Mouse (Mus musculus) erythroblast, embryonic 14.5 days (primary cell): ENCODE measurements around the gene Adamtsl1.

Experiments used
- GATA1 ChIP-seq: IDR thresholded peaks from 2 replicates; pipeline ENCODE4 v1.6.1; 2012; ENCODE audit warnings: low read length, inconsistent platforms, mixed read lengths
- TAL1 ChIP-seq: IDR thresholded peaks from 3 replicates; pipeline ENCODE4 v1.6.1; 2012; ENCODE audit warnings: low read length, inconsistent platforms, mixed read lengths

DNA sequence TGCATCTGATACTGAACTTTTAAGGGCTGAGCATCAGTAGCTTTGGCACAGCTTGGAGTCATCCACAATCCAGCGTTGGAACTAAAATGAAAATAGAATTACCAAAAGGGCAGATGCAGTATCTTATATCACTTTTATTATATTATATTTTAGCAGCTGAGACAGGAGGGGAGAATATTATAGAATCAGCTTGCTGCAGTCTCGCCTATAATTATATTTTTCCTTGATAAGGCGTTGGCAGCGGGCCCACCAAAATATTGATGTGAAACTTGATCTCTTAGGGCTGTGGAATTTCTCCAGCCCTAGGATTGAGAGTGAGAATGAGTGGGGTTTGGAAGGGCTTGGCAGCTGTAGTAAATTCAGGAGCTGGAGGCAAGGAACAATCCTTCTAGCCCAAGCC lies 387.3 kb downstream of the Adamtsl1 start:
- TF ChIP-seq TAL1 (no peak), GATA1 (no peak)
